Mouse (Mus musculus) macrophage (primary cell): ENCODE results near the gene Taar7a. TPM values are rescaled to one million over a fixed set of nuclear protein-coding genes. Genes with fewer than 3 reads are reported as not detected.

ENCODE experiments used
- H3K27ac ChIP-seq: fragments of 350-480 bp; formaldehyde crosslinking; 2 replicates; pipeline ENCODE4 v1.9.0; 2021
- H3K36me3 ChIP-seq: fragments of 350-480 bp; formaldehyde crosslinking; 2 replicates; pipeline ENCODE4 v1.9.0; 2021; ENCODE audit errors: inconsistent target
- H3K4me3 ChIP-seq: fragments of 350-480 bp; formaldehyde crosslinking; 2 replicates; pipeline ENCODE4 v1.9.0; 2021; ENCODE audit errors: inconsistent target
- H3K79me2 ChIP-seq: fragments of 350-480 bp; formaldehyde crosslinking; 2 replicates; pipeline ENCODE4 v1.9.0; 2021; ENCODE audit errors: inconsistent target
- WGBS: methylation state at CpG from one replicate; pipeline ENCODE4 v1.1.7; 2026; ENCODE audit warnings: inconsistent platforms; ENCODE audit not compliant: missing documents; 5-methylcytosine and 5-hydroxymethylcytosine counted together
- polyA plus RNA-seq: library from polyadenylated mRNA; stranded (reverse); fragments of 250-400 nt; gene quantifications from 3 replicates; pipeline ENCODE4 v1.2.4, GENCODE M21; 2018; ENCODE audit warnings: inconsistent platforms
- total RNA-seq, 78 experiments: library from RNA; depleted of rRNA; stranded (reverse); fragments of 250-400 nt; gene quantifications; 1 replicate in 9 of 78; 2 replicates in 24 of 78; 3 replicates in 43 of 78; 4 replicates in 2 of 78; pipeline ENCODE4 v1.2.4; 2018; ENCODE audit warnings: inconsistent platforms in 56 of 78

Taar7a gene
- not detected for total RNA-seq (2018; cell fraction: chromatin; rRNA removed)
- not detected for total RNA-seq (2018; cell fraction: cytosol; rRNA removed)
- not detected for total RNA-seq (2018; cell fraction: nucleus; rRNA removed)
- polyA plus RNA-seq = not detected in 3 replicates

GRCm38 (mm10) chr10:23993381-23993780 lies at the start of gene Taar7a:
Gene Taar7a, minus strand, starts transcription at chr10:23993481.
- 92% methylated on average over 3 of the region's 3 CpGs for WGBS
- H3K27ac ChIP-seq = no peak within 1 kb of the TSS
- H3K4me3 ChIP-seq = no peak within 1 kb of the TSS
- H3K79me2 ChIP-seq = no peaks in the 10 kb centered on the region
- H3K36me3 ChIP-seq = no peaks in the 10 kb centered on the region

DNA sequence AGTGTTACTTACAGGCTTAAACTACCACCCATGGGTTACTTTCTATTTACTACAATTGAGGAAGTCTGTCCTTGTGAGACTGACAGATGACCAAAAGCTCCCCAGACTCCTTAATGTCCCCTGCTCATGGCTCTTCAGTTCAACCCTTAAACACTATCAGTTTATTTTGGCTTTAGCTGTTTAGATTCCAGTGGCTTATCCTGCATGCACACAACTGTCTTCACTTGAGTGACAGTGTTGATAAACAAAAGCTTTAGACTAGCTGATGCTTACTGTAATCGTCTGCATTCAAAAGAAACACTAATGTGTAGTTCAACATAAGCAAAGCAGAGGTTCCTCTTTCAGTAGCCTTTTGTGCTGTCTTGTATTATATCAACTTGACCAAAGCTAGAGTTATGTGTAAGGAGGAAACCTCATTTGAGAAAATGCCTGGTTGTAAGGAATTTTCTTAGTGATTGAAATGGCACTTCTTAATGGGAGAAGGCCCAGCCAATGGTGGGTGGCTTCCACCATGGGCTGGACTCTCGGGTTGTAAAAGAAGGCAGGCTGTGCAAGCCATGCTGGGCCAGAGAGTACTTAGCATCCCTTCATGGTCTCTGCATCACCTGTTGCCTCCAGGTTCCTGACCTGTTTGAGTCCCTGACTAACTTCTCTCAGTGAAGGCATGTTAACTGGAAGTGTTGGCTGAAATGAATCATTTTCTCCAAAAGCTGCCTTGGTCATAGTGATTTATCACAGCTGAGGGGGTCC lies 47.0 kb upstream of the Taar7a start:
- H3K27ac ChIP-seq = no peak overlapping the region
- H3K4me3 ChIP-seq = no peak overlapping the region
- WGBS = 65% methylated on average over 2 of the region's 2 CpGs
- no peaks in the 10 kb centered on the region for H3K36me3 ChIP-seq
- H3K79me2 ChIP-seq = no peaks in the 10 kb centered on the region

GRCm38 (mm10) chr10:24037314-24037713 lies 44.0 kb upstream of the Taar7a start, which contains the start of gene Taar7e:
Gene Taar7e, plus strand, starts transcription at chr10:24037614.
- no peaks in the 10 kb centered on the region for H3K36me3 ChIP-seq
- H3K4me3 ChIP-seq = no peak within 1 kb of the TSS
- 86% methylated on average over 2 of the region's 2 CpGs for WGBS
- no peaks in the 10 kb centered on the region for H3K79me2 ChIP-seq
- no peak within 1 kb of the TSS for H3K27ac ChIP-seq

DNA sequence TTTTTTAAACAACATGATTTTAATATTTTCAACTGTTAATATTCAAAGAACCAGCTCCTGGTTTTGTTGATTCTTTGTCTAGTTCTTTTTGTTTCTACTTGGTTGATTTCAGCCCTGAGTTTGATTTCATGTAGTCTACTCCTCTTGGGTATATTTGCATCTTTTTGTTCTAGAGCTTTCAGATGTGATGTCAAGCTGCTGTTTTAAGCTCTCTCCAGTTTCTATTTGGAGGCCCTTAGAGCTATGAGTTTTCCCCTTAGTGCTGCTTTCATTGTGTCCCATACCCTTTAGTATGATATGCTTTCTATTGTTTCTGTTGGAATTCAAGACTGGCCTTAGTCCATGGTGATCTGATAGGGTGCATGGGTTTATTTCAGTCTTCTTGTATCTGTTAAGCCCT lies 38.1 kb upstream of the Taar7a start:
- no peaks in the 10 kb centered on the region for H3K36me3 ChIP-seq
- H3K4me3 ChIP-seq = no peak overlapping the region
- no peak overlapping the region for H3K27ac ChIP-seq
- H3K79me2 ChIP-seq = no peaks in the 10 kb centered on the region

DNA sequence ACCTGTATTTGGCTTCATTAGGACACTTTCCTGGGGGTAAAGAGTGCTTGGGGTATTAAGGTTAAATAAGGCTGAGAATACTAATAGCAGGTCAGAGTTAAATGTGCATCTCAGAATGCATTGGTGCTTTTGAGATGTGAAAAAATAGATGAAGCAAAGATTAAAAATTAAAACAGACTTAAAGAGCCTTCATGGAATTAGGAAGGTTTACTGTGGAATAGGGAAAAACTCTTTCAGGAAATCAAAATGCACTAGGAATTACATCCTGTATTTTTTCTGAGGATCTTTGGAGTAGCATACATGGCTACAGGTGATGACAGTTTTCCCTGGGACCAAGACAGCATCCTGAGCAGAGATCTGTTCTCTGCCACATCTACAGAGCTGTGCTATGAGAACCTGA lies 33.6 kb upstream of the Taar7a start, which contains the start of gene Taar7d:
TSS of gene Taar7d (plus strand) at position 301 of the 400 bp plus-strand sequence.
- H3K4me3 ChIP-seq = no peak within 1 kb of the TSS
- H3K79me2 ChIP-seq = no peaks in the 10 kb centered on the region
- no peak within 1 kb of the TSS for H3K27ac ChIP-seq
- H3K36me3 ChIP-seq = no peaks in the 10 kb centered on the region

DNA sequence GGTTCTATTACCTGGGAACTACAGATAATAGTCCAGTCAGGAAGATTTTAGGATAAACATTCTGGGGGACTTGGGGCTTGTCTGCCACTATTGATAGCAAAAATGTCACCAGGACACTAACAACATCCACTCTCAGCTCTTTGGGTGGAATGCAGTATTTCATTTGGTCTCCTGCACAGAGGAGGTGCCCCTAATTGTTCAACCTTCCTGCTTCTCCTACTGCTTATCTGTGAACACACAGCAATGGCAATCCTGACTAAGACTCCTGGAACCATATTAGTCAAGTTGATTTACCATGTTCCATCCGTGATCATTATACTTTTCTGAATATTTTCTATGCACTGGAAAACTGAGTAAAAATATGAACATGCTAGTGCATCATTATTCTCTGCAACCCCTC lies 14.9 kb upstream of the Taar7a start:
- no peaks in the 10 kb centered on the region for H3K79me2 ChIP-seq
- H3K4me3 ChIP-seq = no peak overlapping the region
- H3K27ac ChIP-seq = no peak overlapping the region
- no peaks in the 10 kb centered on the region for H3K36me3 ChIP-seq
- 88% methylated on average over 1 of the region's 1 CpGs for WGBS

DNA sequence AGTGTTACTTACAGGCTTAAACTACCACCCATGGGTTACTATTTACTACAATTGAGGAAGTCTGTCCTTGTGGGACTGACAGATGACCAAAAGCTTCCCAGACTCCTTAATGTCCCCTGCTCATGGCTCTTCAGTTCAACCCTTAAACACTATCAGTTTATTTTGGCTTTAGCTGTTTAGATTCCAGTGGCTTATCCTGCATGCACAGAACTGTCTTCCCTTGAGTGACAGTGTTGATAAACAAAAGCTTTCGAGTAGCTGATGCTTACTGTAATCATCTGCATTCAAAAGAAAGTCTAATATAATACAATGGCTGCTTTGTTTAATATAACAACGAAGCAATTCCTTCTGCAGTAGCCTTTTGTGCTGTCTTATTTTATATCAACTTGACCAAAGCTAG lies 13.8 kb upstream of the Taar7a start:
- no peak overlapping the region for H3K27ac ChIP-seq
- H3K4me3 ChIP-seq = no peak overlapping the region
- WGBS = 71% methylated on average over 2 of the region's 2 CpGs
- H3K79me2 ChIP-seq = no peaks in the 10 kb centered on the region
- H3K36me3 ChIP-seq = no peaks in the 10 kb centered on the region

GRCm38 (mm10) chr10:24006442-24006841 lies 13.2 kb upstream of the Taar7a start:
- no peak overlapping the region for H3K27ac ChIP-seq
- no peak overlapping the region for H3K4me3 ChIP-seq
- no peaks in the 10 kb centered on the region for H3K36me3 ChIP-seq
- WGBS = 83% methylated on average over 1 of the region's 1 CpGs
- no peaks in the 10 kb centered on the region for H3K79me2 ChIP-seq

DNA sequence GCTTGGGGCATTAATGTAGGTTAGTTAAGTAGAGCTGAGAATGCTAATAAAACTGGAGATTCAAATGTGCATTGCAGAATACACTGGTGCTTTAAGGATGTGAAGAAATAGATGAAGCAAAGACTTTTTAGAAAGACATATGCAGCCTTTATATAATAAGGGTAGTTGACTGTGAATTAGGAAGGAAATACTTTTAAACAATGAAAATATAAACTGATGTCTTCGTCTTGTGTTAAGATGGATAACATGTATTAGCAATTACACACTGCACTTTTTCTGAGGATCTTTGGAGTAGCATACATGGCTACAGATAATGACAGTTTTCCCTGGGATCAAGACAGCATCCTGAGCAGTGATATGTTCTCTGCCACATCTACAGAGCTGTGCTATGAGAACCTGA lies 6.4 kb upstream of the Taar7a start, which contains the start of gene Taar7b:
TSS of gene Taar7b (plus strand) at position 301 of the 400 bp plus-strand sequence.
- Histone ChIP-seq H3K27ac (no peak within 1 kb of the TSS), H3K36me3 (no peaks in the 10 kb centered on the region), H3K4me3 (no peak within 1 kb of the TSS), H3K79me2 (no peaks in the 10 kb centered on the region)
- WGBS = 92% methylated on average over 1 of the region's 1 CpGs

DNA sequence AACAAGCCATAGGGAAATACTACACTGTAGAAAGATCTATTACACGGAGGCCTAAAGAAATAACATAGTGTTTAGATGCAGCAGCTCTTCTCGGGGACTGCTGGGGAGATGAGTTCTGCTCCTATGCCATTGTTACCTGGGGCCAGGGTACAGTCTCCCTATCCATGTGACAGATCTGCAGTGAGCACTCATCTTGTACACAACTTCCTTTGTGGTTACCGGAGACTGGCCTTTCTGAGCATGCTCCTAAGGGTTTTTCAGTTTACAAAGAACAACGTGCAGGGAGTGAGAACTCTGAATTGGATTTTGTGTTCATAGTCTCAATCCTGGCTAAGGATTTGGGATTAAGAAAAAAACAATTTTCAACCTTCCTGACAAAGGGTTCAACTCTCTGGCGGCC lies 6.9 kb downstream of the Taar7a start:
- WGBS = 27% methylated on average over 5 of the region's 5 CpGs
- Histone ChIP-seq H3K27ac (no peak overlapping the region), H3K36me3 (no peaks in the 10 kb centered on the region), H3K79me2 (no peaks in the 10 kb centered on the region), H3K4me3 (no peak overlapping the region)

GRCm38 (mm10) chr10:23985546-23985945 lies 7.7 kb downstream of the Taar7a start, which contains the start of gene Taar6:
Gene Taar6, minus strand, starts transcription at chr10:23985646.
- Histone ChIP-seq H3K79me2 (no peaks in the 10 kb centered on the region), H3K4me3 (no peak within 1 kb of the TSS), H3K36me3 (no peaks in the 10 kb centered on the region), H3K27ac (no peak within 1 kb of the TSS)
- 91% methylated on average over 8 of the region's 8 CpGs for WGBS

DNA sequence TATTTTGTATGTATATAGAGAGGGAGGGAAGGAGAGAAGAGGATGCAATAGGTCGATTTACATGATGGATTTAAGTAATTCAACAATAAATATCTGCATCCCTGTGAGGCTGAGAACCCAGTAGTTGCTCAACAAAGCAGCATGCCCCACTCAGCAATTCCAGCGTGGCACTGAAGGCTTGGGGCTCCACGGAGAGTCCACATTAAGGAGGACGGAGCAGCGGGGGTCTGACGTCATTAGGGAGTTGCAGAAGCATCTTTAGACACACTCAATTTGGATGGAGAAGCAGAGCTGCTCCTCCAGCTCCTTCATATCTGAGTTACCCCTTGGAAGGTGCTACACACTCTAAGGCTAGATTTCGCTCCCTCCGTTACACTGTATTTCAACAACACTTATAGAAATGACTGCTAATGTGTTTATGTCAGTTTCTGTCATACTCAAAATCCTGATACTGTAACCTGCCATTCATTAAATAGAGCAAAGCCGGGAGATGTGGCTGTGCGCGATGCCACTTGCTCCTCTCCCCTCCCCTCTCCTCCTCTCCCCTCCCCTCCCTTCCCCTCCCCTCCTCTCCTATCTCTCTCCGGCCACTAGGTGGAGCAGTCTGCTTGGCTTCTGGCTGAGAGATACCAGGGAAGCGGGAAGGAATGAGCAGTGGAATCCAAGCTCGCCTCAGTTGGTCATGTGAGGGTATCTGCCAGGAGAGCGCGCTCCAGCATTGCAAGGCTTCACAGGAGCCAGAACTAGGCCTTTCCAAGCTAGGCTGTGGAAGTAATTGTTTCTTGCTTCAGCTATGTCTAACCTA lies 14.2 kb downstream of the Taar7a start:
- H3K79me2 ChIP-seq = no peaks in the 10 kb centered on the region
- 56% methylated on average over 13 of the region's 16 CpGs for WGBS
- no peak overlapping the region for H3K27ac ChIP-seq
- no peaks in the 10 kb centered on the region for H3K36me3 ChIP-seq
- H3K4me3 ChIP-seq = no peak overlapping the region

DNA sequence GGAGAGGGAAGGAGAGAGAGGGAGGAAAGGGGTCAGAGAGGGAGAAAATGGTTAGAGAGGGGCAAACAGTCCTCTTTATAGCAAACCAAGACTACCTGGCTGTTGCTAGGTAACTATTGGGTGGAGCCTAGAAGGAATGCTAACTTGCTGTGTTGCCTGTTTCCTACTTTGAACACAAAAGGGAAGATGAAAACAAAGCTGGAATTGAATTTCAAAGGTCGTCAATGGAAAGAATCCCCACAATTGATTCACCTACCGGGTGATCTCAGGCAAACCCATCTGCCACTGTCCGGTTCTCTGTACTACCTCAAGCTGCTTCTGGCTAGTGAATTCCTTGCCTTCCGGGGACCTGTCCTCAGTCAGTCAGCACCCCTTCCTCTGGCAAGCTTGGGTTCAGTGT lies 15.3 kb downstream of the Taar7a start:
- Histone ChIP-seq H3K79me2 (no peaks in the 10 kb centered on the region), H3K4me3 (no peak overlapping the region), H3K27ac (no peak overlapping the region), H3K36me3 (no peaks in the 10 kb centered on the region)
- WGBS = 88% methylated on average over 4 of the region's 4 CpGs

DNA sequence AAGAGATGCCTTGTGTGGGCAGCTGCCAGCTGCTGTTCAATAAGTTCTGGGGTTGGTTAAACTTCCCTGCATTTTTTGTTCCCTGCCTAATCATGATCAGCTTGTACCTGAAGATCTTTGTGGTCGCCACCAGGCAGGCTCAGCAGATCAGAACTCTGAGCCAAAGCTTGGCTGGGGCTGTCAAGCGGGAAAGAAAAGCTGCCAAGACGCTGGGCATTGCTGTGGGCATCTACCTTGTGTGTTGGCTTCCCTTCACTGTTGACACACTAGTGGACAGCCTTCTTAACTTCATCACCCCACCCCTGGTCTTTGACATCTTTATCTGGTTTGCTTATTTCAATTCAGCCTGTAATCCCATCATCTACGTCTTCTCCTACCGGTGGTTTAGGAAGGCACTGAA lies 22.0 kb downstream of the Taar7a start:
- no peak overlapping the region for H3K27ac ChIP-seq
- H3K4me3 ChIP-seq = no peak overlapping the region
- 90% methylated on average over 5 of the region's 5 CpGs for WGBS
- H3K36me3 ChIP-seq = no peaks in the 10 kb centered on the region
- no peaks in the 10 kb centered on the region for H3K79me2 ChIP-seq

DNA sequence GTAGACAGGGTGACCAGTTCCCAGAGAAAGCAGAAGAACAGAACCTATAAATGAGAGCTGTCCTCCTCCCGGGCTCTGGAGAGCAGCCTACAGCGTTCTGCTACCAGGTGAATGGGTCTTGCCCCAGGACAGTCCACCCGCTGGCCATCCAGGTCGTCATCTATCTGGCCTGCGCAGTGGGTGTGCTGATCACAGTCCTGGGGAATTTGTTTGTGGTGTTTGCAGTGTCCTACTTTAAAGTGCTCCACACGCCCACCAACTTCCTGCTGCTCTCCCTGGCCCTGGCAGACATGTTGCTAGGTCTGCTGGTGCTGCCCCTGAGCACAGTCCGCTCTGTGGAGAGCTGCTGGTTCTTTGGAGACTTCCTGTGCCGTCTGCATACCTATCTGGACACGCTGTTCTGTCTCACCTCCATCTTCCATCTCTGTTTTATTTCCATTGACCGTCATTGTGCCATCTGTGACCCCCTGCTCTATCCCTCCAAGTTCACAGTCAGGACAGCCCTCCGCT lies 22.6 kb downstream of the Taar7a start, which contains the start of gene Taar5:
TSS of gene Taar5 (plus strand) at position 51 of the 510 bp plus-strand sequence.
- Histone ChIP-seq H3K36me3 (no peaks in the 10 kb centered on the region), H3K27ac (no peak within 1 kb of the TSS), H3K79me2 (no peaks in the 10 kb centered on the region), H3K4me3 (no peak within 1 kb of the TSS)
- WGBS = 81% methylated on average over 11 of the region's 11 CpGs
